Mouse (Mus musculus) urinary bladder, postnatal 4 days (tissue): Measurements from ENCODE around the gene Pla2g3.

Experiments
- DNase-seq, 2 experiments: peaks; one replicate each; pipeline ENCODE4 v3.0.0; 2021 to 2022; ENCODE audit warnings: low spot score in 2 of 2

Gene Pla2g3

DNA sequence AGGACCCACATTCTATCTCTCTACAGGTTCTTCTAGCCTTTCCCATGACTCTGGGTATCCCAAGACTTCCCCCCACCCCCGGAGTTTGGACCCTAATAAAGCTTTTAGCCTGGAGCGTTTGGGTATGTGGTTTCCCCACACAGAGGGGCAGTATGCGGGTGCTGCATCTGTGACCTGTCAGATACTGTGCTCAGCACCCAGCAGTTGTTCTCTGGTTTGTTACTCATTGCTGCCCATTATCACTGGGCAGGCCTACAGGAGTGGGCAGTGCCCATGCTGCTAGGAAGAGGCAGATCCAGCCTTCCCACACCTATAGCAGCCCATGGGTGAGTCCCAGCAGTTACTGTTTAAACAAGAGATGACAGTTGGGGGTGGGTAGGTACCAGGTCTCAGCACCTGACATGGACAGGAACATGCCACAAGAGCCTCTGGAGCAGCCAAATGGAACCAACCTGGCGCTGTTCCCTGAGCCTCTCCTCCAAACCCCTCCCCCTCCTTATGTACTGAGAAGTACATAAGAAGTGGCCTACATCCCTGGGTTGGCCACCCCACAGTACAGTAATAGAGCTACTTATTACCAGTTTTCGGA lies 48.8 kb downstream of the Pla2g3 start:
- DNase-seq, result no peak

- DNase-seq, result no peak
Measured at GRCm38 (mm10) chr11:3537711-3538110, 49.6 kb downstream of the Pla2g3 start.

DNA sequence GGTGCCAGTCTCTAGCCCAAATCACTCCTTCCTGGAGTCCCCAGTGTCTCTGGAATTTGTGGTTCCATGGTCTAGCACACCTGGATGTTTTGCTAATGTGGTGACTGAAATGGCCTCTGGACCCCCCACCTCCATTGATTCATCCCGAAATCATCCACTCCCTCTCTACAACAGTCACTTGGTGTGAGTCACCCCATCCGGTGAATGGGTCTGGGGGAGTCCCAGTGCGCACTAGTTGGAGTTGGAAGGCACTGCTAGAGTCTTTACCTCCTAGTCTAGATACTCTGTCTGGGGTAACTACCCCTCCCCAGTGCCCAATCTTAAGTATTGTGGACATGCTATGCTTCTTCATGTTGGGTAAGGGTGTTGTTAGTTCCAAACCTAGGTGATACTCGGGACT lies 50.3 kb downstream of the Pla2g3 start:
- DNase-seq, result no peak

GRCm38 (mm10) chr11:3539111-3539825 lies 51.2 kb downstream of the Pla2g3 start:
- peak; percentile 90 for DNase-seq

GRCm38 (mm10) chr11:3539826-3540196 lies 51.7 kb downstream of the Pla2g3 start:
- no peak for DNase-seq

DNA sequence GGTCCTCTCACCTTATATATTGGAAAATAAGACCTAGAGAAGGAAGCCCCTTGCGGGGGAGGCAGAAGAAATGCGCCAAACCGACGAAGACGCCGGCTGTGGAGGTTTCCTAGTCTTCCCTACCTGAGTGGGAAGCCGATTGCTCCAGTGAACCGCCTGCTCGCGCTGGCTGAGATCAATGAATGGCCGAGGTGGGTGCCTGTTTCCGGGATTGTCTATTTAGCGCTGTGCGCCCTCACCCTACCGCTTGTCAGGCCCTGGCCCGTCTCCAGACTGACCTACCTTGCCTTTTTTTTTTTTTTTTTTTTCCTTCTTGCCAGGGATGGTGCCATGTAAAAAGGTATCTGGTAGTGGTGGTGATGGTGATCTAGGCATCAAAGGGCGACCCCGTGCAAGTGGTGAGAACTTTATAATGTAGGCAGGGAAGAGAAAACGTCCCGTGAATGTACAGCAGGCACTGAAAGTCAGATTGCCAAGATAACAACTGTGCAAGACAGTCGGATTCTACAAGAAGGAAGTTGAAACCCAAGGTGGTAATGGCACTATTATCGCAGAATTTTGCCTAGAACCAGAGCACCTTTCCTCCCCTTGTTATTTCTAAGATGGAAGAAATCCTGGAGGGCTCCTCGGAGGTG lies 52.5 kb downstream of the Pla2g3 start, which contains the start of gene Smtn:
TSS of gene Smtn (minus strand) at position 162 of the 635 bp plus-strand sequence.
- no peak for DNase-seq

DNA sequence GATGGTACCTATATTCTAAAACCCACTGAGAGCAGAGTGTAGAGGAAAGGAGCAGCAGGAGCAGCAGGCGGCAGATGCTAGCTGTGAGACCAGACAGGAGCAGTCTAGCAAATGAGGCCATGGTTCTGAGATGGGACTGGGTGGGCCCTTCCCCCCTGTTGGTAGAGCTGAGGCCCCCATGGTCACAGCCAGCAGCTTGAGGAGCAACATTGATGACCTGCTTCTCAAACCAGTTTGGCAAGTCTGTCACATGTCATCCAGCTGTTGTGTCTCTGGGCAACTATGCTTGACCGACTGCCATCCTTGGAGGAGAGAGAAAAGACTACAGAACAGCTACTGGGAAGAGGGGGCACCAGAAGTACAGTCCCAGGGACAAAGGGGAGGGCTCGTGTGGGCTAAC lies 53.8 kb downstream of the Pla2g3 start:
- DNase-seq, result no peak

GRCm38 (mm10) chr11:3543001-3543400 lies 54.9 kb downstream of the Pla2g3 start:
- peak in 1 of 2 experiments; percentile 75 for DNase-seq

- no peak for DNase-seq
Measured at GRCm38 (mm10) chr11:3544409-3544808, 56.3 kb downstream of the Pla2g3 start.

GRCm38 (mm10) chr11:3545531-3546241 lies 57.6 kb downstream of the Pla2g3 start:
- DNase-seq, result no peak

- no peak for DNase-seq
Measured at GRCm38 (mm10) chr11:3546242-3546562, 58.1 kb downstream of the Pla2g3 start.

DNA sequence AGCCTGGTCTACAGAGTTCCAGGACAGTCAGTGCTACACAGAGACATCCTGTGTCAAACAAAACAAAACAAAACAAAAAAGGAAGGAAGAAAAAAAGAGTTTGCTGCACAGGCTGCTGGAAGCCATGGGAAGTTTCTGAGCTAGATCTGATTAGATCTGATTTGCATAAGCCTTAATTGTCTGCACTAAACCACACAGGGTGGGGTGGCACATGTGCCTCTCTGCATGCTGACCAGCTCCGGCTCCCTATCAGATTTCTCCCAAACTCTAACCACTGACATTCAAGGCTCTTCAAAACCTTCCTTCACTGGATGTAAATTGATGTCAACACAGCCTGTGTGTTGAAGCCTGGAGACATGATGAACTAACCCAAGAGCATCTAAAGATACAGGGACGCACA lies 59.0 kb downstream of the Pla2g3 start:
- DNase-seq, result no peak

- no peak for DNase-seq
Measured at GRCm38 (mm10) chr11:3547969-3548368, 59.9 kb downstream of the Pla2g3 start.

DNA sequence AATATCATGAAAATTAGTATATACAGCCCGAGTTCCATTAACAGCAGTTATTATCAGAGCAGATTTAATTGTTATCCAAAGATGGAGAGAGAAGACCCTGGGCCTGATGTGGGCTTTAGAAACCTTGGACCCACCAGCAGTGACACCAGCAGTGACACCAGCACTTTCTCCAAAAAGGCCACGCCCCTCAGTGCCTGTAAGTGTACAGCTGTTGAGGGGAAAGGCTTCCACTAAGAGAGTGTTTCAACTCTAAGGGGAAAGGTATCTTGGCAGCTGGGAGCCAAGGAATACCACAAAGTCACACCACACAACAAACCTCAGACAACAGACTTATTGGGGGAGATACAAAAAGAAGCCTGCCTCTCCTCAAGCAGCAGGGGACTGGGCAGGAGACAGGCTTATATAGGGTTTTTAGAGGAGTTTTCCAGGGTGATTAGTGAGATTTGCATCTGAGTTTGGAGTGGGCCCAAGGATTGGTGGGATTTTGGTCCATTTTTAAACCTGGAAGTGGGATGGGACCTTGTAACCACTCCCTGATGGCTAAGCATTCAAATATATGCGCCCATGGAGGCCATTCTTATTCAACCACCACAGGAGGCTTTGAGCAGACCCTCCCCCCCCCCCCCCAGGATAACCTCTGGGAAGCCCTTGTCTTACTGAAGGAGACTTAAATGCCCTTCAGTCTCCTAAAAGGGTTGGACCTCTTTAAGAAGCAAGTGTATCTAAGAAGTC lies 60.6 kb downstream of the Pla2g3 start:
- no peak for DNase-seq
